Mouse (Mus musculus): ENCODE data around the gene Klc1.

Klc1 gene

GRCm38 (mm10) chr12:111774845-111775244 is 16.2 kb downstream of the Klc1 start:
- DNase-seq, result no peak

- DNase-seq, result no peak
These were observed 19.3 kb downstream of the Klc1 start for GRCm38 (mm10) chr12:111777919-111778318.

- no peak for DNase-seq
These were observed 20.9 kb downstream of the Klc1 start for GRCm38 (mm10) chr12:111779544-111779943.

GRCm38 (mm10) chr12:111785174-111785573 is 26.5 kb downstream of the Klc1 start:
- no peak for DNase-seq

- no peak for DNase-seq
These were observed 28.4 kb downstream of the Klc1 start for GRCm38 (mm10) chr12:111787015-111787414.

- peak; percentile 78 for DNase-seq
These were observed 31.4 kb downstream of the Klc1 start for GRCm38 (mm10) chr12:111790090-111790489.

- DNase-seq, result no peak
These were observed 32.0 kb downstream of the Klc1 start for GRCm38 (mm10) chr12:111790631-111791030.

- no peak for DNase-seq
These were observed 32.9 kb downstream of the Klc1 start for GRCm38 (mm10) chr12:111791474-111792104.

GRCm38 (mm10) chr12:111794102-111794501 is 35.5 kb downstream of the Klc1 start:
- peak; percentile 86 for DNase-seq

GRCm38 (mm10) chr12:111794526-111795179 is 36.0 kb downstream of the Klc1 start:
- DNase-seq, result peak; percentile 31

GRCm38 (mm10) chr12:111795180-111795895 is 36.7 kb downstream of the Klc1 start:
- peak; percentile 75 for DNase-seq

GRCm38 (mm10) chr12:111797251-111797650 is 38.6 kb downstream of the Klc1 start:
- no peak for DNase-seq

GRCm38 (mm10) chr12:111798493-111798892 is 39.8 kb downstream of the Klc1 start:
- no peak for DNase-seq

- peak; percentile 47 for DNase-seq
These were observed 42.0 kb downstream of the Klc1 start for GRCm38 (mm10) chr12:111800459-111801183.

- no peak for DNase-seq
These were observed 44.9 kb downstream of the Klc1 start for GRCm38 (mm10) chr12:111803538-111803937.

GRCm38 (mm10) chr12:111808775-111809174 is 50.1 kb downstream of the Klc1 start:
- DNase-seq, result no peak

GRCm38 (mm10) chr12:111809762-111810161 is 51.1 kb downstream of the Klc1 start:
- peak; percentile 83 for DNase-seq

GRCm38 (mm10) chr12:111812075-111812474 is 53.4 kb downstream of the Klc1 start:
- DNase-seq, result no peak

- DNase-seq, result no peak
These were observed 54.0 kb downstream of the Klc1 start for GRCm38 (mm10) chr12:111812611-111813010.

- DNase-seq, result peak; percentile 39
These were observed 54.6 kb downstream of the Klc1 start for GRCm38 (mm10) chr12:111813111-111813765.

- peak; percentile 100 for DNase-seq
These were observed 55.3 kb downstream of the Klc1 start, which contains the start of the genes Xrcc3 and Zfyve21 for GRCm38 (mm10) chr12:111813766-111814617. TSS of gene Xrcc3 (minus strand) at chr12:111813873. TSS of gene Zfyve21 (plus strand) at chr12:111814170.
